Mouse (Mus musculus) gastrocnemius, postnatal 25 days (tissue): ENCODE results near the gene Oprm1. TPM values are rescaled to one million over a fixed set of nuclear protein-coding genes. Genes with fewer than 3 reads are reported as not detected.

Experiments used
- DNase-seq: peaks from one replicate; pipeline ENCODE4 v3.0.0; 2022
- total RNA-seq, 2 experiments: library from RNA; stranded (reverse); gene quantifications; 1 replicate in 1 of 2; 2 replicates in 1 of 2; pipeline ENCODE4 v1.2.3; 2021

The Oprm1 gene
- total RNA-seq, 2 experiments from 2014 or later, result not detected

DNA sequence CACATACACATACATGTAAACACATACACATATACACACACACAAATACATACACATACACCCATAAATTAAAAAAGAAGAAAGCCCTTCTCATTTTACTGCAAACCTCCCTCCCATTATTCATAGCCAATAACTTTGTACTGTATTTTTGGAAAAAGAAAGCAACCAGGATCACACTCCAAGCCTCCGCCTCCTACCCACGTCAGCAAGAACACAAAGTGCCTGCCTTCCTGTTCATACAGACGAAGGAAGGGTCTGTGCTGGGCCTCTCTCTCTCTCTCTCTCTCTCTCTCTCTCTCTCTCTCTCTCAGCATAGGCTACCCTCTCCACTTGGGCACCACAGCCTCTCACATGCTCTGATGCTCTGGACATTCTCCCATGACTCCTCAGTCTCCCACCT is 137.5 kb downstream of the Oprm1 start:
- DNase-seq, result no peak

DNA sequence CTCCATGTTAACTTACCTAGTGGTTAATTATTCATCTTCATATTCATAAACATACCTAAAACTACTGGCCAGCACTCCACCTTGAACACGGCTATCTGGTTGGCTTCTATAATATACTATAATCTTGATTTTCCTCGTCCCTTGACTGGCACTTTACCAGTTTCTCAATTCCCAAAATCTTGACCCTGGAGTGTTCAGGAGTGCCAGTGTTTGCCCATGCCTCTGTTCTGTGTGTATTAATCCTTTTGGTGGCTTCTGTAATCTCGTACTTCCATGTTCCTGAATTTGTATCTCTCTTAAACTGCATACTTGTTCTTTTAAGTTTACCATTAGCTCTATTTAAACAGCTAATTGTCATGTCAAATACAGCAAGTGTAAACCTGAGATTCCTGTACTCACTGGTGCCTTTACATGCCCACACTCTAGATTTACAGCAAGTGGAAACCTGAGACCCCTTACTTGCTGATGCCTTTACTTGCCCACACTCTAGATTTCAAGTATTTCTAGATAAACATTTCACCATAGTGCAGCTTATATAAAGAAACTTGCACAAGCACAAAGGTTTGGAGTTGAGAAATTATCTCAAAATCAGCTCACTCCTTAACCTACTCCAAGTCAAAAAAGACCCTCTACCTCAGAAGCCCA is 138.5 kb downstream of the Oprm1 start:
- no peak for DNase-seq

DNA sequence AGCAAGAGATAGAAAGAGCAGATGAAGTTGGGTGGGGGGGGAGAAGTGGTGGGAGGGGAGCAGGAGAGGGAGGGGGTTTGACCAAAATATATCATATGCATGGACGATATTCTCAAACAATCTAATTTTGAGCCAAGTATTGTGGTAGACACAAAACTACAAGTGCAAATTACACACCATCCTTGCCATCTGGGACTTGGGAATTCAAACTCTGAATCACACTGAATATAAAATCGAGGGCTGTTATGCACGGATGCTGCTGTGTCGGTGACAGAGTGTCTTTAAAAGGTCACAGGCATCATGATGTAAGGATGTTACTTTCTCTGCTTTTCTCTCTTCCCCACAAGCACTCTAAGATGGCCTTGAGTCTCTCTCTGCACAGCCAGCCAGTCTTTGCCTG is 141.8 kb downstream of the Oprm1 start:
- DNase-seq, result no peak

DNA sequence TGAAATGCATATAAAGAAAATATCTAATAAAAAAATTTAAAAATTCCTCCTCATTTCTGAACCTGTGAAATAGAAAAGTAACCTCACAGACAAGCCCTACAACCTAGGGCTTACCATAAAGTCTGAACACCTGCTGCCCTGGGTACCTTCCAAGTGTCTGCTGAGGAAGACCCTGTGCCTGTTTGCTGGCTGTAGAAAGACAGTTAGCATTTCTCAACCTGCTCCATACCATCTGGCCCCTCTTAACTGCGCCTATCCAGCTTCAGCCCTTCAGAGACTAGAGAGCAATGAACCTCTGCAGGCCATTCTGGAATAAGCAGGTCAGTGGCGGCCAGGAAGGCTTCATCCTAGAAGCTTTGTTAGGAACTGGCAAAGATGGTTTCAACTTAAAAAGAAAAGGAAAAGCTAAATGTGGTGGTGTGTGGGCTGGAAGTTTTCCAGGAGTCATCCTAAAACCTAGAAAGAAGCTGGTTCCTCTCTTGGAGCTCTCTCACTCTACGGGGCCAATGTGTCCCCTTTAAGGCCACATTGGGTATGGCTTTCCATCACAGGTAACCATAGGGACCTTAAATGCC is 143.6 kb downstream of the Oprm1 start:
- no peak for DNase-seq

DNA sequence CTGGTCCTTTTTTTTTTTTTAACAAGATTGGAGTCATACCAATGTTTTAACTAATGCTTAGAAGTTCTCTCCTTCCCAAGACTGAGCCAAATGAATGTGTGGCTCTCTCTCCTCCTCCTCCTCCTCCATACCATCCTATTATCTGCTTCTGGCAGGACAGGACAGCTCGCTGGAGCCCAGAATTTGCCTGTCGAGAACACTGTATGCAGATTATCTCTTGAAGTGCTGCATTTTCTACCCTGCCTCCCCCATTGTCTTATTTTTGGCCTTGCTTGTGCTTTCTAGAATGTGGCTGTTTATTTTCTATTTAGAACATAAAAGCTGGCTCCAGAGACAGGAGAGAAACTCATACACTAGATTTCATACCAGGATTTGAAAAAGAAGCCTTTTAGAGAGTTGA is 151.5 kb downstream of the Oprm1 start:
- DNase-seq, result no peak

DNA sequence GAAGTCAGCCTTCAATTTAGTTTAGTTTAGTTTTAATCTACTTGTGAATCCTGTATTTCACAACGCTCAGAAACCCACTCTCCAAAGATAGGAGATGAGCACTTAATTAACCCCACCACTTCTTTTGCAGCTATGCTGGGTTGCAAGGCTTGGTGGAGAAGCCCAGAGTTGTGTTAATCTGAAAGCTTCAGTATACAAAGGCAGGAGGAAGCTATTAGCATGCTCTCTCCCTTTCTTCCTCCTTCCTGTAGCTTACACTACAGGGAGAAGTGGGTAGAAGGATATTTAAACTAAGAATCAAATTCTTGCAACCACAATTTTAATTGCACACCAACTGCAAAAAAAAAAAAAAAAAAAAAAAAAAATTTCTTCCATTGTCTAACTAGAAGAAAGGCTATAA is 157.7 kb downstream of the Oprm1 start:
- no peak for DNase-seq

DNA sequence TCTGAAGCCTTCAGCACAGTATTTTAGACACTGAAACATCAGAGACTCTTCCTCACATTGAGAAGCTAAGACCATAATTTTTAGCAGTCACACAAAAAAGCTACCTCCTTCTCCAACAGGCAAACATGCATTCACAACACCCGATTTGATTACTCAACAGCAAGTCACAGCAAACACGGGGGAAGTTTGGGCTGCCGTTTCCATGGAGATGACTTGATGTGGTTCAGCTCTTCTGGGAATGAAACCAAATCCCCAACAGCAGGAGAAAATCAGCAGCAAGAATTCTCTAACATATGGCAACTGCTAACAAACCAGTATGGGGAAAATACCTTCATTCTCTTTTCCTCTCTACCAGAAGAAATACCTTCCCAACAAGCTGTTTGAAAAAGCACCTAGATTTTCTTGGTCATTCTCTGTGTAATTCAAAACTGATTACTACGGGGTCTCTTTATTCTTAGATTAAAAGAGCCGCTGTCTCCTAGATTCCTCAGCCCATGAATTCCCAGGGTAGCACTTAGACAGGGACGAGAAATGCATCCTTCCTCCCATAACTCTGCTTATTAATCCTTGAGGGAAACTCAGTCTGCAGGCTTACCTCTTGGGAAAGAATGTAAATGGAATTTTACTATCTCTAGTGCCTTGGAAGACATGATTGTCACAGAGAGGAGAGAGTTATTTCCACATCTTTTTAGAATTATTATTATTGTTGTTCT is 158.4 kb downstream of the Oprm1 start:
- no peak for DNase-seq

DNA sequence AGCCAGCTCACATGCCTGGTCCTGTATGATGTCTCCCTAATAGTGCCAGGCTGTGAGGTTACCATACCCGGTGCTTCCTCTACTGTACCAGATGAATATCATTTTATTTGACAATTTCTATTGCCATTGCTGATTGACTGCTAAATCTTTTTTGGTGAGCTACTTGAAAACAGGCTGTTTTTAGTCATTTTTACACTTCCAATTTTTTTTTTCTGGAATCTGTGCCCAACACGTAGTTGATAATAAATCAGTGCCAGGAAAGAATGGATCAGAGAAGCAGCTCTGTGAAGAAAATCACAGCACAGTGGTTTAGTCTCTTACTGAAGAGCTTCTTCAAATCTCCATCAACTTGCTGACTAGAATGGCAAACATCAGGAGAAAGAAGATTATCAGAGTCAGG is 168.4 kb downstream of the Oprm1 start:
- DNase-seq, result no peak

DNA sequence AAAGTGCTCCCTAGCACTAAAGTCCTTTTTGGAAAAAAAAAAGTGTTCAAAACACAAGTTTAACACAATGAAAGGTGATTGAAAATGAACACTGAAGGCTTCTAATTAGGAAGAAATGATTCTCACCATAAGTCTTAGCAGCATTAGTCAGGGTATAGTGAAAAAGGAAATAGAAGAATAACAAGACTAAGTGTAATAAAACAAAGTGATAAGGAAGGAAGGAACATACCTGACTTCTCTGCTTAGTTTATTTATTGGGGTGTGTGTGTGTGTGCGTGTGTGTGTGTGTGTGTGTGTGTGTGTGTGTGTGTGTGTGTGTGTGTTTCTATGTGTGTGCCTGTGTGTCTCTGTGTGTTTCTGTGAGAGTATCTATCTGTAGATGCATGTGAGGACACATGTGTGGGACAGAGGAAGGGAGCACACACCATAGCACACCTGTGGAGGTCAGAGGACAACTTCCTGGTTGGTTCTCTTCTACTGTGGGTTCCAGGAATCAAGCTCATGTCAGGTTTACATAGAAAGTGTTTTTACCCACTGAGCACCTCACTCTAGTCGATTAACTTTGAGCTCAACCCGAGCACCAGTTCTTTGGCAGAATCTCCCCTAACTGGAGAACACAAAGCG is 169.4 kb downstream of the Oprm1 start:
- no peak for DNase-seq

DNA sequence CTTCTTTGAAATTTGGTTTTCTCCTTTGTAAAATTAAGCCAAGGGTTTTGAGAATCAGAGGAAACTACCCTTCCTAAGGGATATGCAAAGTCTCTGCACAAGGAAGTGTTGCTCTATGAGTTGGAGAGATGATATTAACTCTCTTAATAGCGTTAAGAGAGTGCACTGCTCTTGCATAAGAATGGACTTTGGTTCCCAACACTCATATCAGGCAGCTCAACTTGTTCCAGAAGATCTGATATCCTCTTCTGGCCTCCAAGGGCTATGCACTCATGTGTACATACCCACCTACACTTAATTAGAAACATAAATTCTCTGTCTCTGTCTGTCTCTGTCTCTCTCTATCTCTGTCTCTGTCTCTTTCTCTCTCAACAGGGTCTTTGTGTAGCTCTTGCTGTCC is 170.6 kb downstream of the Oprm1 start:
- no peak for DNase-seq

DNA sequence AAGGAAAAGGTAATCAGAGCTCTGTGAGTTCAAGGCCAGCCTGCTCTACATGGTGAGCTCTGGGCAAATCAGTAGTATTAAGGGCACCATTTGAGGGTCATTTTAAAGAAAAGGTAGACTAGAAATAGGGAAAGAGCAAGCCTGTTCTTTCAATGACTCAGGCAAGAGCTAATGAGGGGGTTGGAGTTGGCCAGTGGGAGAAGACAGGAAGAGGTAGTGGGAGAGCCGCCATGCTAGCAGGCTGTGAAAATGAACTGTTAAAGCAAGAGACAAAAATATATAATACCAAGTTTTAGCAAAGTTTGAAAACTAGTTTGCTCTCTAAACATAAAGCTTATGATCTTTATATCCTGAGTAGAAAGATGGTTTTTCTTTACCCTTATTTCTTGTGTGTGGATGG is 172.1 kb downstream of the Oprm1 start:
- DNase-seq, result no peak

DNA sequence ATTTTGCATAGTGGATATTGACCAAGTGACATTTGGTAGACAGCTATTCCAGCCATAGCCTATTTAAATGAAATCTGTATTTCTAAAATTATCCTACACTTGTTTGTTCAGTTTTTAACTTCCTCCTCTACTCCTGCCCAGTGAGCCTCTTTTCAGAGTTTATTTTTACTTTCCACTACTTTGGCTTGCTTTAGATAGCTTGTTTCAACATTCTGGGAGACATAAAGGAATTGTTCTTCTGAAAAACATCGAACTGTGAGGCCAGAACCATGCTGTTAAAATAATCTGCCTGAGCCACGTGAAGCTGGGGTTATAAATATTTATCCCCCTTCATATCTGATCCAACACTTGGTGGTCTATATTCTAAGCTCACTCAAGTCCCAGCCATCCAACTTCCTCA is 172.6 kb downstream of the Oprm1 start:
- DNase-seq, result no peak

DNA sequence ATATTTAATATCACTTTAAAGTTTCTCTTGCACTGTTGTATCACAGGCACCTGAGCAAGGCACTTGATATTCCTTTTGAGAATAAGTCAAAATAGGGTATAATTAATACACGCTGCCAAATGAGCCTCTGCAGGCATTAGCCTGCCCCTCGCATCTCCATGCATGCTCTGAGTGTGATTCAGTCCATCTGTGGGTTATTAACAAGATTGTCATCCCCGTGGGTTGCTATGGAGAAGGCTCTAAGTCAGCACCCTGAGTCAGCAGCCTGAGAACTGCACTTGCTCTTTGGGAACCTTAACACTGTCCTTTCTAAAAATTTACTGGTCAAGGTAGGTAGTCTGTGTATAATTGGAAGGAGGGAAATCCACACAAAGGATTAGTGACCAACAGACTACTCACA is 176.5 kb downstream of the Oprm1 start:
- DNase-seq, result no peak

DNA sequence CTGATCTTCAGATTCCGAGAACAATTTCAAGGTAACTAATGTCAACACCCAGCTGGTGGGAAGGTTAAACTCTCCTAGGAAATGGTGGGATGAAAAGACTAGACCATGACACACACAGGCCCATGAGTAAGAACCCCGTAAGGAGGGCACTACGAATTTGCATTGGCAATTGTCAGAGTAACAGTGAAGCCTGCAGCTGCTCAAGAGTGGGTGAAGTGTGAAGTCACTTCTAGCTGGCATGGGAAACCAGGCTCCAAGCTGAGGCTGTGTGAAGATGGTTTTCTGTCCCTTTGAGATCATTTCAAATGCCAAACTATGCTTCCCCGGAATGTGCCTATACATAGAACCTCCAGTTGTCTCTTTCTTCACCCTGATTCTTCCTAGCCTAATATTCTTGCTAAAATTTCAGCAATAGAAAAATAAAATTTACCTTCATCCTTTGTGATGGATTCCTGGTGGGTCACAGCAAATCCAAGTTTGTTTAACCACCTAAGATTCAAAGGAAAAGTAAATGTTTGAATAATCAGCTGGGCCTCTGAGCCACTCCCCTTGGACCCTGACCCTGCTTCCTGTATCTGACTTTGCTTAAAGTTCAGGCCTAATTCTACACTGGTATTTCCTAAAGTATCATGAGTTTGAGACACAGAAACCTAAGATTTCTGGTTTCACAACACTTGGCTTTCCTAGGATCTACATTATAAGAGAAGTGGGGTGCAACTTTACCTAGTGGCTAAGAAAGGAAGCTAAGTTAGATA is 178.5 kb downstream of the Oprm1 start:
- no peak for DNase-seq

DNA sequence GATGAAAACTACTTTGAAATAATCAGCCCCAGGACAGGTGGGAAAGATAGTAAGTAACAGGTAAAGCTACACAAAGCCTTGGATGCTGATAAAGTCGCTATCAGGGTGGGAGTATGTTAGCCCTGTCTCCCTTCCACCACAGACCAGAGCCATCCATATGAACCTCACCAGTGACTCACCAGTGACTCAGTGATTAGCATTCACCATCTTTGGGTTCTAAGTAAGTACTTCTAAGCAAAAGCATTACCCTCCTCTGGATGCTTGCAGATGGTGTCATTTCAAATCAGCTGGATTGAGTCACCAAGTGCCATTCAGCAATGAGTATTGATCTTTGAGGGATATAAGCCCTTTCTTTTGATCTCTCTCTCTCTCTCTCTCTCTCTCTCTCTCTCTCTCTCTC is 194.8 kb downstream of the Oprm1 start:
- no peak for DNase-seq

DNA sequence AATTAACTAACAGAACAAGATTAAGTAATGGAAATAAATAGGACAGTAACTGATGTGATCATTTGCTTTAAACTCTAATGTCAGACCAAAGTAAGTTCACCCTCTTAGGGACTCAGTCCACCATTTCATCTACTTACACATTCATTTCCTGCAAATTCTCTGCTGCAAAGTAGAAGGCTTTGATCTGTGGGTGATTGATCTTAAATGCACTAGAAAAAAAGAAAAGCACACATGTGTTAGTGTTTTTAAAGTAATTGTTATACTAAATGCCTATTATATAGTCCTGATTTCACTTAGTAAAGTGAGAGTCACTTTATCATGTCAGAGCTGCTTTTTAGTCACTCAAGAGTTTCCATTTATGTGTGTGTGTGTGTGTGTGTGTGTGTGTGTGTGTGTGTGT is 196.2 kb downstream of the Oprm1 start:
- DNase-seq, result no peak

DNA sequence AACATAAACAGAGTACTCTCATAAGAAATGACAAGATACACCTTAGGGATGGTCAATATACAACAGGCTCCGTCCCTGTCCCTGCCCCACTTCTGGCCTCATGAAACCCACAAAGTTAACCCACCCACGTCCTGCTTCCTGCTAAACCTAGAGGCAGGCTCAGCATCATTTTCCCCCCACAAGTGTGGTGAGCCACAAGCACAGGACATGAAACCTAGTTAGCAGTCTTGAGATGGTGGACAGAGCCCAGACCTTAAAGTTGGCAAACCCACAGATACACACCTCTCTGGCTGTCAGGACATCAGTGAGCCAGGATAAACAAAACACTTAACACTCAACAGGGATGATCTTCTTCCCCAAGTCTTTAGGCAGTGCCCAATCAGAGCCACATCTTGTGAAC is 198.1 kb downstream of the Oprm1 start:
- no peak for DNase-seq

DNA sequence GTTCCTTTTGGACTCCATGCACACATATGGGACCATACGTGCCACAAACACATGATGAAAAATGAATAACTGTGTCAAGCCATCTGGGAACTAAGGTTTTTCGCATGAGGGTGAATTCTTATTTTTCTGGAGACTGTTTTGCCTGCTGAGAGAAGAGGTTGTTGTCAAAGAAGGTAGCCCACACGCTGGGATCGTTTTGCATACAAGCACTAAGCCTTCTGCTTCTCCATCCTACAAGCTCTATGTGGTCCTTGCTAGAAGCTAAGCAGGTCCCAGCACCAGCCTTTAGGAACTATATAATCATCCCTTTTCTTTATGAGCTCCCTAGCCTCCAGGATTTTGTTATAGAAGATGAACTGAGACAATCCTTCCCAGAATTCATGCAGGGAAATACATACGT is 200.5 kb downstream of the Oprm1 start:
- no peak for DNase-seq

DNA sequence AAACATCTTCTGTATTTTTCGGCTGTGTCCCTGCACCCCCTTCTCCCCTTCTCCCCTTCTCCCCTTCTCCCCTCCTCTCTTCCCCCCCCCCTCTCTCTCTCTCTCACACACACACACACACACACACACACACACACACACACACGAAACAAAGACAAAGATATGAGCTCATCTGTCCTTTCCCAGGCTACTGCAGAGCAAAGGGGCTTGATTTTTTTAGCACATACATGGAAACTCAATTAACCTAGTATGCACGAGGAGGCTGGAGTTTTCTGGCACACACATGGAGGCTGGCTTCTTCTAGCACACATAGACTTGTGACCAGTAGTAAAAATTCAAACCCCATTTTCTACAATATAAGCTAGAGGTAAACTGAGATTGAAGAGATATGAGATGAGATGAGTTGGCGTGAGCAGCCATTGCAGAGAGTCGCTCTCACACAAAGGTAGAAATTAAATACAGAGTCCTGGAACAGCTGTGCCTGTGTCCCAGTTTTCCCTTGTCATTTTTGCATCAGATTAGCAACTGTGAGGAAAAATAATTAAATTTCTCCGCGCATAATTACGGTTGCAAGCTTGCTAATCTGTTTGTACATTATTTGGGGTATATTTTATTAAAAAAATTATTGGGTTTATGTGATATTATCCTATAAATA is 209.4 kb downstream of the Oprm1 start:
- no peak for DNase-seq

DNA sequence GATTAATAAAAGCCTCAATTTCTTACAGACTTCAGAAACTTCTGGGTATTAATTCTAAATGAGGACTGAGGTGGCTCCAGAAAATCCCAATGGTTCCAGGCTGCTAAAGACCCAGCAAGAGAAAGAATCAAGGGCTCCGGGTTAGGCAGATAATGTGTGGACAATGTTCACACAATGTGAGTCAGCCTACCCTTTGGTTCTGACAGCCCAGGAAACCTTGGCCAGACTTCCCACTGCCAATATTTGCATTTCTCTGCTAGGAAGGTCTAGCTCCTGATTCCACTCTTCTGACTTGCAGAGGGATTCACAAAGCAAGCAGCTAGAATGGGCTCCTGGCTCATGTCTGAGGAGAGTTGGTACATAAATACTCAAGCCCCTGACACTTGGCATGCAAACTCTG is 210.0 kb downstream of the Oprm1 start:
- no peak for DNase-seq

DNA sequence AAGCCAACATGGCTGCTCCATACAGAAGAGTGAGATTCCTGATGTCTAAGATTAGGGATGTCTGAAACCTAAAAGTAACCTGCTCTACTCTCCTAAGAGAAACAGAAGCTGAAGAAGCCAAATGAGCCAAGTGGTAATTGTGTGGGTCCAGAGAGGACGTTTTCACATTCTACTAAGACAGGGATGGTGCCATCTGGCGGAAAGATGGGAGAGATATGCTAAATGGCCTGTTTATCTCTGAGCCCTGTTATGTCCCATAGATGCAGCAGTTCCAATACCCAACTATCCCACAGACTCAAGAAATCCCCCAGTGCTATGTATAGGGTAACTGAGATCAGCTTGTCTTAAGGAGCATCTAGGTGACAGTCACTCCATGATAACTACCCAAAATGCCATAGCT is 219.5 kb downstream of the Oprm1 start:
- no peak for DNase-seq

DNA sequence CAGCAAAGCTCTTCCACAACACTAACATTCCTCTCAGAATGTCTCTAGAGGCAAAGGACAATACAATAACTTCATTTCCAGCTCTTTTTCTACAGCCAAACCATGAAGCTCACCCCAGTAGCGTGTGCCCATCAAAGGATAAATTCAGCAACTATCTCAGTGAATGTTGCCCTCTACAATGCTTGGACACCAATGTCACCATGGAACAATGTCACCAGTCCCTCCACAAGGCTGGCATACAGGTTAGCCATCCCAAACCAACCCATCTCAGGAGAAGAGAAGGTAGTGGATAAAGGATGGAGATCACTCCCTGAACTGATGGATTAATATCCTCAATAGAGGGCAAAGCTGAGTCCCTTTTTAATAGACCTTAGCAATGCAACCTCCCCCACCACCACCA is 220.4 kb downstream of the Oprm1 start:
- no peak for DNase-seq
